Mouse (Mus musculus): ENCODE results near the gene Dop1a.

The Dop1a gene

DNA sequence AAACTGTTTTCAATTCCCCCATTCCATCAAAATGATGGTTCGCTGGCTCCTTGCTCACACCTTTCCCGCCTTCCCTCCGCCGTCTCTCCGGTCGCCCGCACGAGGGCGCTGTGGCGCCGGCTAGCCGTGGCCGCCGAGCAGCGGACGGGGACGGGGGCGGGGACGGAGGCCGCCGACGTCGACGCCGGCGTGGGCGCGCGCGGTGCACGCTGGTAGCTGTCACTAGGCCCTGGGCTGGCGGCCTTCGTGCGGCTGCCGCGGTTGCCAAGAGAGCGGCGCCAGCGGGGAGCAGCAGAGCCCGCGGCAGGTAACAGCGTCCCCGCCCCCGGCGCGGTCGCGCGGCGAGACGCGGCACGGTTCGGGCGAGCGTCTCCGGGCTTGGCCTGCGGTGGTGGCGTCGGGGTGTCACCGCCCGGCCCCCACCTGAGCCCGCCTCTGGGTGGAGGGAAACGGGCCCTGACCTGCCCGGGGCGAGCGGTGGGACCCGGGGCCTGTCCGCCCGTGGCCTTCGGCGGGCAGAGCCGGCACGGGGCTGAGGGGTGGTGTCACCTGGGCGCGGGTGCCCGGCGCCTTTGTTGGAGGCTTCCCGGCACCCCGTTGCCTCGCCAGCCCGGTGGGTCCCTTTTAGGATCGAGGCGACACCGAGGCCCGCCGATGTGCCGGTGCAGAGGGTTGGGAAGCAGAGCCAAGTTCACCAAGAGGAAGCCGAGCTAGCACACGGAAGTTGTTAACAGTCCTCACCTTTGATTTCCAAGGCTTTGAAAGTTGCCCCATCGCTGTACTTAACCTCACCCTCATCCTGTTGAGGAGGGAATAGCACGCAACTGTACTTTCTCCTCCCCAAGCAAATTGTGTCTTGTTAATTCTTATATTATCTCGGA, at the start of gene Dop1a:
Gene Dop1a, plus strand, starts transcription at position 165 of the 881 bp plus-strand sequence.
- DNase-seq: peak; percentile 99

DNA sequence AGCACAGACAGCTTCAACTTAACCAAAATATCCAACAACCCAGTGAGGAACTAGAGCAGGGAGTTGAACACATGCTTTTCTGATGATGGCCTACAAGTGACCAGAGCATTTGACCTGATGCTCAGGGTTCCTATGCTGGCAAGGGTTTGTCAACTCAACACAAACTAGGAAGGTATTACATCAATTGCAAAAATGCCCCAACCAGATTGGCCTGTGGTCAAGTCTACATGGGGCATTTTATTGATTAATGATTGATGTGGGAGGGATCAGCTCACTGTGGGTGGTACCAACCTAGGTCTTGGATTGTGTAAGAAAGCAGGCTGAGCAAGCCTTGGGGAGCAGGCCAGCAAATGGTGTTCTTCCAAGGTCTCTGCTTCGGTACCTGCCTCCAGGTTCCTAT, 49.0 kb upstream of the Dop1a start:
- no peak for DNase-seq

DNA sequence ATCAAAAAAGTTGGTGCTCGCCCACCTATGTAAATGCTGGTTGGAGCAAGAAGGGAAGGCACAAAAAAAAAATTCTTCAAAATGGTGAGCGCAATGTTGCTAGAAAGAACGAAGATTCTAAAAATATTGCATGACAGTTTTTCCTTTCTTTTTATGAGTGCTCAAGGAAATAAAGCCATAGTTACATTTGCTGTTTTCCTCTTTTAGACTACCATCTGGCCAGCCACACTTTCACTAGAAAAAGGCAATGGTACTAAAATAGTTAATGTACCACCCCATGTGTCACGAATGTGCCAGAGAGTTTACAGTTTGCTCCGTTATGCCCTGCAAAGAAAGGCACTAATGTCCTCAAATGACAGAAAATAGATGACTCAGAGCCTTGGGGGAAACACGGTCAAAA, 47.6 kb upstream of the Dop1a start:
- DNase-seq: no peak

DNA sequence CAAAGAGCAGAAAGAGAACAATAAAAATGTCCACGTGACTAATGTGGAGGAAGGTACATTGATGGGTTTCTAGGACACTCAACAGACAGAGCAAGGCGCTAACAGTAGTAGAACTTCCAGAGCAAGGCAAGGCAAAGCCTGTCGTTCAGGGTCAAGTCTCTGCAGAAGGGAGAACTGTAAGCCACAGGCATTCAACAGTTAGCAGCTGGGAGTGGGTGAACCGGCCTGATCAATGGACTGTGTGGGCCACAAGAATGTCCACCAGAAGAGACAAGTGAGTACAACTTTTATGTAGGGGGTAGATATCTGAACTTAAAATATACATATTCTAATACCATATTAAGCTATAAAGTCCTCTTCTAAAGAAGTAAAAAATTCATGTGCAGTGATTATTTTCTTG, 43.6 kb upstream of the Dop1a start:
- DNase-seq: no peak

DNA sequence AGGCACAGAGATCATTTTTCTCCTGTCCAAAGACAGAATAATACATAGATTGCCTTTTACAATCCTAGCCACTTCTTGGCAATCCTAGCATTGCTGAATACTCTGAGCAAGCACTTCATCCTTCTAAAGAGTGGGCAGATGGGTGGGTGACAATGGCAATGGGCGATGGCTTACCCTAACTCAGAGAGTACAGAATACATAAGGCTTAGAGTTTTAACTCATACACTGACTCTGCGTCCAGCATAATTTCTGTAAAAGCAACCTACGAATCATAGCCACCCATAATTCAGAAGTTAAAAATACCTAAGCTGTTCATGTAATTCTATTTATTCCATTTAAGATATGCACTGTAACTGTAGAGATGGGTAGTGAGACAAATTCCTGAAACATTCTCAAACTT, 31.4 kb upstream of the Dop1a start:
- no peak for DNase-seq

DNA sequence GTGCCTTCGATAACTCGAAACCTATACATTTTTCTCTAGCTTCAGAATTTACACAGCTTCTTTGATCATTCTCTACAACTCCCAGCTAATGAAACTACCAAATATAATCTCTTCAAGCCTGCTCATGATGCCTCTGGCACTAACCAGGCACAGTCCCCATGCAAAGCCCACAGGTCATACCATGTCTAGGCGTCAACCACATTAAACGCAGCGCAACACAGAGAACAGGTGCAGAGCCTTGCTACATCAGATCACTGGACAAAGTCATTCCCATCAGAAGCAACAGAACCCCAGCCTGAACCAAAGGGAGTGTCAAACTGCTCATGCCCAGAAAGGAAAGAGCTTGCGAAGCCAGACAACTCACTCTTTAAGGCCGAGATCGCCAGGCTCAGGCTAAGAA, 30.3 kb upstream of the Dop1a start:
- peak; percentile 59 for DNase-seq

DNA sequence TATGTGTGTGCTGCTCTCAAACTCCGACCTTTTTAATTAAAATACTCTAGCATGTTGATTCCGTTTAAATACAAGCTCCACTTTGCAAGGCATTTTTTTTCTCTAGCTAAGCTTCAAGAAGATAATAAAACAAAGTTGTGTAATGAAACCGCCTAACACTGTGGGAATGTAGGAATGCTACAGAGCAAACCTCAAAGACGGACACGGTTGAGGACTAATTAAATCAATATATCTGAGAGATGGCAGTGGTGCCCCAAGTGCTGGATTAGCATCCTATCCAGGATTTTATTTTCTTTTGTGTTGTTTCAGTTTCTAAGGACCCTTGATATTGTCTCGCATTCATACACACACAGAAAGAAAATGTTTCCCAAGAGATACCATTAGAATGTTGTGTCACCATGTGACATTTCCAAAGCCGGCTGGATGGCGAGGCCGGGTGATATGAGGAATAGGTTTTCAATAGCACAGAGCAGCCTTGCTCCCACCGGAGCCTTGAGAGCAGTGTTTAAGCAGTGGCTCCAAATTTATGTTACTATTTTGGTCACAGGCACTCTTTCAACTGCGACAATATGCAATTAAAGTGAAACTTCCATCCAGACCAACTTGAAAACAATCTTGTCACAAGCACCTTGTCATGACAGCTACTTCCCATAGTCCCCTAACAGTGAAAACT, 28.5 kb upstream of the Dop1a start:
- no peak for DNase-seq

DNA sequence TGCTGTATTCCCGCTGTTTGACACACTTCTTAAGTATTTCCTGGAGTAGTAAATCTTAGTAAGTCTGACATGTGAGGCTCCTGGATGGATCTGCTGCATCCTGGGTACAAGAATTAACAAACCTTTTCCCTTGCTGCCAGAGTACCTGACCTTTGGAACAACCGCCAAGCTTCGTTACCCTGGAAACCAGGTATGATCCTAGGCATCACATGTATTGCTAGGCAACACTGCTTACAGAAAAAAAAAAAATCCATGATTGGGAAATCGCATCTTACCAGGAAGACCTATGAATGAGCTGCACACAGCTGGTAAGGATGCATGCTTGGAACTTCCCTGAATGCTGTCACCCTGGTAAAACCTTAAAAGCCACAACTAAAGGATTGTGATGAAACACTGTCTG, 24.7 kb upstream of the Dop1a start:
- no peak for DNase-seq

DNA sequence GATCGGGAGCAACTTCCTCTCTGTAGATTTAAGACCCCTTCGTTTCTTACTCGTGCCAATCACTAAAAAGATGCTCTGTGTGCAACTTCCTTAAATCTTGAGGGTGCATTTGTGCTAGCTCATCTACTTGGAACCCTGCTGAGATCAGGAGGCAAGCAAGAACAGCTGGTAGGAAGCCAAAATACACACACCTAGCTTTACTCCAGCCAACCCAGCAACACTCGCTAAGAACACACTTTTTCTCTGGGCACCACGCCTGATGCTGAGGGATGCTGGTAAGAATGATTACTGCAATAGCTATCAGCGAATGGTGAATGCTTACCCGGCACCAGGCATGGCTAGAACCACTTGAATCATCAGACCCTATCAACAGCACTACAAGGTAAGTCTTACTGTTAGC, 20.1 kb upstream of the Dop1a start:
- DNase-seq: peak; percentile 86

DNA sequence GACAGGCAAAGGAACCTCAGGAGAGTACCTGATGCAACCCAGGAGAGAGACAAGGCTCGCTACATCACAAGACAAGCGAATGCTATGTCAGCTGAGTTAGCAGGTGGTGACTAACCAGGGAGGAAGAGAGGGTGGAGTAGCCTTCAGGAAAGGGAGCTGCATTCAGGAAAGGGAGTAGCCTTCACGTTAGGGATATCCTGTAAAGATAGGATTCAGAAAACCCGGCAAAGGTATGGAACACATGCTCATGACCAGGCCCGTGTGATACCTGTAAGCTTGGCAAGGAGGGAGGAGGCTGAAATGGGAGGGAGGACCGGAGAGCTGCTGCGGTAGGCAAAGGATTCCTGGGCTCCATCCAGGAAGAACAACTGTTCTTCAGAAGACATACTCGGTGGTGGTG, 19.5 kb upstream of the Dop1a start:
- DNase-seq: peak; percentile 93

DNA sequence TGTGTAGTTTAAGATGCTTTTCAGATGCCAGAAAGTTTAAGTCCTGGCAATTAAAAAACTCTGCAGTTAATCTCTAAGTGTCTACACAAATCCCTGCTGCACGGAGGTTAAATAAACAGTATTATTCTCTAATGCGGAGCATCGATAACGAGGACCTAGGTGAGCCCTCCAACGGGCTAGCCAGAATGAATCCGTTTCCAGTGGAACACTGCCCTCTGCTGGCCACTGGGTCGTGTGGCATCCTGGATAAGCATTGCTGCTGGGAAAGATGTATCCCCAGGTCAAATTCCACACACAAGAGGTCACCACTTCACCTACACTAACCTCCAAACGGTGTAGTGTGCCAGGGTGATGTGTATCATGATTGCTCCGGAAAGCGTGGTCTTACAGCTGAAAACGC, 17.4 kb upstream of the Dop1a start:
- DNase-seq: peak; percentile 92

DNA sequence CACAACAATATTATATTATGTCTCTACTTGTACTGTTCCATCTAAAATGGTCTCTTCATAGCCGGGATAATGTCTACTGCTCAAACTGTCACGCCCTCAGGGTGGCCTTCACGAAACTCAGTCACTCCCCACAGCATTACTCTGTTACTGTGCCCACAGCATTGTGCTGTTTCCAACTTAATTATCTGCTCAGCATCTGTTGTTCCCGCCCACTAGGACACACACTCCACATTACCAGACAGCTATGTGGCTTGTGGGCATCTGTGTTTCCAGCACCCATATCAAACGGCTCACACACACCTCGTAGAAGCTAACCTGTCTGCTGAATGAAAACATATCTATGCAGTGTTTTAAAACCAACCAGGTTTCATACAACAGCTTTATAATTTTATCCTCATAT, 15.9 kb upstream of the Dop1a start:
- peak; percentile 34 for DNase-seq

DNA sequence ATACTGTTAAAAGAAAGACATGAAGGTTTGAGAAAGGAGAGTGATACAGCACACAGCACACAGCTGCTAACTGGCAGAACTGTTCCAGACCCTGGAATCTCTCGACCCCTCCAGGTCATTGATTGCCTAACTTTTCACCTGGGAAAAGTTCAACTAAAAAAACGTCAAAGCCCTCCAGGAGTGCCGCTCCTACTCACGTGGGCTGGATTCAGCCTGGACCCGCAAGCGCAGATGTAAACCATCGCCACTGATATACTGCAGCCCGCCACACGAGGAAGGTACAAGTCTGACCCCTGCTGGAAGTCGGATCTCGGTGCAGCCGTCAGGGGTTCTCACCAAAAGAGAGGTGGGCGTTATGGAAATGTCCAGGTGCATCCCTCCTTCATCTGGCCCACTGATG, 15.3 kb upstream of the Dop1a start:
- peak; percentile 91 for DNase-seq

DNA sequence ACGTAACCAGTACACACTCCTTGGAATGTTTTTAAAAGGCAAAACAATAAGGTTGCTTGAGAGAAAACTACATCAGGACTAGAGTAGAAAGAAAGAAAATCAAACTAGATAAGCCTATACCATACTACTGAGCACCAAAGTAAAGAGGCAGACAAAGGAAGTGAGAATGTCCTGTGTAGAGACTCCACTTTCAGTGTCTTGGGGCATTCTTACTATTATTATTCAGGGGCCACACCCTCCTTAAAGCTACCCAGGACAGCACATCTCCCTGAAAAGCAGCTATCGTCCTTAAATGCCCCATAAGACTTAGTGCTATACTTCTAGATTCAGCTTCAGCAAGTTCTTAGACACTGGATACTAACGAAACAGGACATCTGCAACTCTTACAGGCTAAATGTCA, 13.3 kb upstream of the Dop1a start:
- peak; percentile 33 for DNase-seq

DNA sequence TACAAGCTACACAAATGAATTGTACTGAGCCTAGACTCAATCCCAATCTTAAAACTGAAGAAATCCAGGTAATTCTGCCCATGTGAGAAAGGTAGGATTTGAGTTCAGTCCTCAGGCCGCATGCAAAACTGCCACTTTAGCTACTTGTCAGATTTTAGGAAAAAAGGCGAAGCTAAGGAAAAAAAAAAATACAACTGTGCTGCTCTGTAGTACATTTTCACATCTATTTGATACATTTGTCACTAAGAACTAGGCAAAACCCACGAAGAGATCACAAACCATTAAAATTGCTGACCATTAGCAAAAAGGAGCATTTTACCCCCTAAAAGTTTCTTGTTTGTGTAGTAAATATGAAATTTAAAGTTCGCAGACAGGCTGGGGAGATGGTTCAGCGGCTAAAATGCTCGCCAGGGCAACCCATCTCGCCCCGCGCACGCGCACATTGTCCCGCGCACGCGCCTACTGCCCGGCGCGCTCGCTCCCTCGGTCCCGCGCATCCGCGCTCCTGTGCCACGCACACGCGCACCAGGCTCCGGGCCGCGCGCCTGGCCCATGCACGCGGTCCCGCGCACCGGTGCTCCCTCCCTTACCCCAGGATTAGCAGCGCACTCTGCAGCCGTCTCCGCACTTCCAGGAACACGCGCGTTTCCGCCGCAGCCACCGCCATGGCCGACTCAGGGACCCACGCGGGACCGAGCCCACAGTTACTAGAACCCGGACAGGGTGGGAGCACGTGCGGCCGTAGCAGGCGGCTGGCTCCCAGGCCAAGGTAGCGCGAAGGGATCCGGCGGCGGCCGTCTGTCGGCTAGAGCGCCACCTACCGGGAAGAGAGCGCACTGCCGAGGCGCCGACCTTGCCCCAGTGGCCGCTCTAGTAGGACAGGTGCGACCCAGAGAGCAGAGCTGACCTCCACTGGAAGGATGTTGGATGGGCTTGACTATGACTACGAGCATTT, 2.5 kb upstream of the Dop1a start, which contains the start of gene Ube2cbp:
Gene Ube2cbp, minus strand, starts transcription at position 800 of the 955 bp plus-strand sequence.
- DNase-seq: peak; percentile 99

DNA sequence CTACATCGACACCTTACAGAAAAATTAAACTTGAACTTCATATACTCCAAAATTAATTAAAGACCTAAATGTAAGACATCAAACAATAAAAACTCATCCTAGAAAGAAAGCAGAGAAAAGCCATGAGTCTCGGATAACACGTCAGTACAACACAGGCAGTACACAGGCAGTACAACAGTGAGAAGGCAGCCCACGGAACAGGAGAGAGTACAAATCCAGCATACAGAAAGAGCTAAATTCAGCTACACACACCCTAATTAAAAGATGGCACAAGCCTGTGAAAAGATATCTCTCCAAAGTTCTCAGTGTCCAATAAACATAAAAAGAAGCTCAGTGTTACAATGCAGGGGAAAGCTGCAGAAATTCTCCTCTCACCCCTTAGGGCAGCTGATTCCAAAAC, 9.0 kb downstream of the Dop1a start:
- DNase-seq: no peak

DNA sequence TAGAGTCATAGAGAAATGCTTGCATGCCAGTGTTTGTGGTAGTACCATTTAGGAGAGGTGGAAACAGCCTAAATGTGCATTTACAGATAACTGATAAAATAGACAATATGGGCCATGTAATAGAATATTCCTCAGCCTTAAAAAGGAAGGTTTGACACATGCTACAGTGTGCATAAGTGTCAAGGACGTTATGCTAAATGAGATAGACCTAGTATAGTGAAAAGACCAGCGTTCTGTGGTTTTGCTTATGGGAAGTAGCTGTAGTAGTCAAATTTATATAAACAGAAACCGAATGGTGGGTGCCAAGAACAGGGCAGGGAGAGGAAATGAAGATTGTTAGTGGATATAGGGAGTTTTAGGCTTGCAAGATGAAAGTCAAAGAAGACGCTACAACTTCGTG, 9.8 kb downstream of the Dop1a start:
- no peak for DNase-seq

DNA sequence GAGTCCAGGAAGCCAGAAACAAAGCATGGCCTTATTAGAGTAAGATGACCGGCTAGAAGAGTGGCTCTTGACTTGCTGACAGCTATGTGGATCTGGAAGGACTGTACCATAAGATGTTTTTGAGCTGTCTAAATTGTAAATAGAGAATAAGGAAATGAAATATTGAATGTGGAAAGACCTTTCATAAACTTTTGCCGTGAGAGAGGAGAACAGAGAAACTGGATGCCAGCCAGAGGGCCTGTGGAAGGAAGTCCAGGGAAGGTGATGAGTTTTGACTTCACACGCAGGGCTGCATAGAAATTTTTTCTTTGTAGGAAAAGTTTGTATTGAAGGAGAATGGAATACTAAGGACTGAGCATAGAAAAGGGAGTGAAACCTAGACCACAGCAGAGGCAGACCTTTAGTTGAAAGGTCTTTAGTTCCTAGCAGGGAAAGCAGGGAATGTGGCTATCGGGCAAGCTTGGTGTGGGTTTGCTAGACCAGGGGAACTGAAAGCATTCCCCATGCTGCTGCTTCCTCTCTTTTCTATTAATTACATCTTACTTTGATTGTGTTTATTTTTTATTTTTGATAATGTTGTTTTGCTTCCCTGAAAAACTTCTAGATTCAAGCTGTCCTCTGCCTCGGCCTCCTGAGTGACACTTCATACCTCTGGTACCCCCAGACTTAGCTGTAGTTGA, 11.6 kb downstream of the Dop1a start:
- no peak for DNase-seq

DNA sequence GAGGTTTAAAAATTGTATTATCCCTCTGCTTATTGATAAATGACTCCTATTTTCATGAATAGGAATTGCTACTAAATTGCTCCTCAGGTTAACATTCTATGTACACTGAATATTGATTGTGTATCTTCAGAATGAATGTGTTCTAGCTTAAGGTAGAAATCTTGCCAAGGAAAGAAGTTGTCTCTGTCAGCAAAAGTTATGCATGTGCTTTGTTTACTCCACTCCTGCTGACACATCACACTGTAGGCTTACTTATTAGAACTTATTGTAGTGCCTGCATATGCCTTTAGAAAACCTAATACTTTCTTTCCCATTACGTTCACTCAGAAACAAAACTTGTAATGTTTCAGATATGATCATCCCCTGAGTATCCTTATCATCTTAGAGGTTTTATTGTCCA, 15.3 kb downstream of the Dop1a start:
- no peak for DNase-seq

DNA sequence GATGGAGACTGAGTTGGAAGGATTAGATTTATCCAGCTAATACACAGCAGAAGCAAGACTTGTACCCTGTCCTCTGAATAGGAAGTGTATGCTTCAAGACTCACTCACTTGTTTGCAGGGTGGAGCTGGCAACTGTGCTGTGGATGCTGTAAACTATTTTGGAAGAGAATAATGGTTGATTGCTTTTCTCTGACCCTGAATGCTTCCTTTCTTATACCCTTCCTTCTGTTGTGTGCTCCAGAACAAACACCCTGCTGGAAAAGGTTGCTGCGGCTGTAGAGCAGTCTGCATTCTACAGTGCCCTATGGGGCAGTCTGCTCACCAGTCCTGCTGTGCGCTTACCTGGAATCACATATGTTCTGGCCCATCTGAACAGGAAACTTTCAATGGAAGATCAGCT, 24.8 kb downstream of the Dop1a start:
- DNase-seq: no peak

DNA sequence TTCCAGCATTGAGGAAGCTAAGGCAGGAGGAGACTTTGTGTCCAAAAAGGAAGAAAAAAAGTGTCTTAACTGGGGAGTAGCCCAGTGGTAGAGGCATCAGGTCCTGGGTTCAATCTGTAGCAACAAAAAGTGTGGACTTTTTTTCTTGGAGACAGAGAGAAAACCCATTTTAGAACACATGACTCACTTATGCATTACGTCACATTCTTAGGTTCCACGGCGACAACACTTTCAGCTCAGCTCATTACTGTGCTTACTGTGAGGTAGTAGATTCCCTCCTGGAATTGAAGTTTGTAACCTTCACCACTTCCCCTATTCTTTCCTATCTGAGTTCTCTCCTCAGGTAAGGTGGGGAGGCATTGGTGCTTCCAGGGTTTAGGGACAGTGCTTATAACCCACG, 29.3 kb downstream of the Dop1a start:
- DNase-seq: no peak

DNA sequence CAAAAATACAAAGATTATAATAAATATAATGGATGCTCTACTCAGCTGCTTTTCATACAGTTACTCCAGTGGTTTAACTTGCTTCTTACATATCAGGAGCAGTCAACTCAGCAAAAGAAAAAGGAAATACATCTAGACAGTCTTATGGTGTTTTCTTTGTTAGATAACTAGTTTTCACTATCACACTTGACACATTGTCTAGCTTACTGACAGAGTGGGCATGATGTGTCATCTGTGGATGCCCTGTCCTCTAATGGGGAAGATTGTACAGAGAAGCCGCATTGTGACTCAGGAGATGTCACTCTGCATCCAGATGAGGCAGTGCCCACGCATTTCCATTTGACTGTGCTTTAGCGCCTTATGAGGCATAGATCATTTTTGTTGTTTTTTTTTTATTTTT, 32.1 kb downstream of the Dop1a start:
- peak; percentile 59 for DNase-seq

DNA sequence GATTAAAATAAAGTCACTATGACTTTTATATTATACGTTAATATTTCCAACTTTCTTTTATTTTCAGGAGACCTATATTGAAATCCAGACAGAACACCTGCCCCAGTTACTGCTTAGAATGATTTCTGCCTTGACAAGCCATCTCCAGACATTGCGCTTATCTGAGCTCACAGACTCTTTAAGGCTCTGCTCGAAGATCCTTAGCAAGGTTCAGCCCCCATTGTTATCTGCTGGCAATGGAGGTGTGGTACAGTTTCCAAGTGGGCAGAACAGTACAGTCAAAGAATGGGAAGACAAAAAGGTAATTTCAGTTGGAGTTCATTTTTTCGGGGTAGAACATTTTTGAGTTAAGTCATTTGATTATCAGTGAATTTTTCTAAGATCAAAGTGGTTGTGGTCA, 40.5 kb downstream of the Dop1a start:
- DNase-seq: no peak
